Mouse (Mus musculus): ENCODE measurements around the gene Dhx34. TPM values are rescaled to one million over a fixed set of nuclear protein-coding genes. Genes with fewer than 3 reads are reported as not detected.
A peak's percentile ranks its signal among the peaks of the same experiment; 100 is the strongest.
"Not testable (repeated sequence)": the region's sequence is repeated elsewhere in the genome, so short reads cannot be mapped to it uniquely, and the experiment has no call there.

The Dhx34 gene
- total RNA-seq (2021) = 1 to 10 TPM; 7.5 to 9.9 TPM

GRCm38 (mm10) chr7:16221582-16222272 lies at the start of gene Dhx34:
Gene Dhx34 (minus strand): TSS chr7:16222037.
- intact Hi-C loops (cut with DNase I) = no loop called here

GRCm38 (mm10) chr7:16271139-16271538 lies 49.3 kb upstream of the Dhx34 start:
- no peak for DNase-seq
- intact Hi-C loops (cut with DNase I) = no loop called here

More at GRCm38 (mm10) chr7:16221582-16222272, at the start of gene Dhx34:
- DNase-seq = peak; percentile 96 to 97

- intact Hi-C loops (cut with DNase I); DNase-seq: not testable (repeated sequence)
These were observed 44.8 kb upstream of the Dhx34 start for GRCm38 (mm10) chr7:16266593-16266992.

- intact Hi-C loops (cut with DNase I) = no loop called here
- no peak for DNase-seq
These were observed 44.0 kb upstream of the Dhx34 start for GRCm38 (mm10) chr7:16265856-16266255.

GRCm38 (mm10) chr7:16263843-16264242 lies 42.0 kb upstream of the Dhx34 start:
- no peak for DNase-seq
- intact Hi-C loops (cut with DNase I) = loop anchor here (1.0 to 5.0 kb wide), 2 partner anchors 52 to 72 kb away; no protein-coding TSS in a partner anchor

- DNase-seq = peak; percentile 75 to 87
These were observed 41.4 kb upstream of the Dhx34 start for GRCm38 (mm10) chr7:16263015-16263787.

GRCm38 (mm10) chr7:16261097-16261496 lies 39.3 kb upstream of the Dhx34 start:
- intact Hi-C loops (cut with DNase I) = loop anchor here (5.0 kb wide), 1 partner anchor 49 kb away; no protein-coding TSS in a partner anchor
- no peak for DNase-seq

More at GRCm38 (mm10) chr7:16263015-16263787, 41.4 kb upstream of the Dhx34 start:
- intact Hi-C loops (cut with DNase I) = loop anchor here (1.0 to 5.0 kb wide), 2 partner anchors 51 to 71 kb away; no protein-coding TSS in a partner anchor

- intact Hi-C loops (cut with DNase I) = no loop called here
- no peak for DNase-seq
These were observed 37.3 kb upstream of the Dhx34 start, which contains the start of gene C5ar1 for GRCm38 (mm10) chr7:16259110-16259590. Gene C5ar1 (minus strand): TSS chr7:16259540.

- intact Hi-C loops (cut with DNase I) = no loop called here
- no peak for DNase-seq
These were observed 36.0 kb upstream of the Dhx34 start for GRCm38 (mm10) chr7:16257830-16258229.

GRCm38 (mm10) chr7:16255963-16256362 lies 34.1 kb upstream of the Dhx34 start:
- DNase-seq; intact Hi-C loops (cut with DNase I): not testable (repeated sequence)

GRCm38 (mm10) chr7:16254195-16254594 lies 32.4 kb upstream of the Dhx34 start:
- DNase-seq = no peak
- intact Hi-C loops (cut with DNase I) = no loop called here

GRCm38 (mm10) chr7:16250687-16251086 lies 28.9 kb upstream of the Dhx34 start:
- no peak for DNase-seq
- intact Hi-C loops (cut with DNase I) = no loop called here

- intact Hi-C loops (cut with DNase I) = no loop called here
- DNase-seq = no peak
These were observed 24.1 kb upstream of the Dhx34 start for GRCm38 (mm10) chr7:16245958-16246357.

- no peak for DNase-seq
- intact Hi-C loops (cut with DNase I) = no loop called here
These were observed 22.2 kb upstream of the Dhx34 start, which contains the start of gene C5ar2 for GRCm38 (mm10) chr7:16244067-16244466. Gene C5ar2 (minus strand): TSS chr7:16244154.

- no peak for DNase-seq
- intact Hi-C loops (cut with DNase I) = no loop called here
These were observed 20.4 kb upstream of the Dhx34 start for GRCm38 (mm10) chr7:16242198-16242597.

GRCm38 (mm10) chr7:16241787-16242186 lies 19.9 kb upstream of the Dhx34 start:
- intact Hi-C loops (cut with DNase I) = loop anchor here (2.0 kb wide), 1 partner anchor 15 kb away; no protein-coding TSS in a partner anchor
- DNase-seq = no peak

GRCm38 (mm10) chr7:16240978-16241303 lies 19.1 kb upstream of the Dhx34 start:
- DNase-seq = no peak
- intact Hi-C loops (cut with DNase I) = loop anchor here (2.0 kb wide), 1 partner anchor 14 kb away; no protein-coding TSS in a partner anchor

- no peak for DNase-seq
- intact Hi-C loops (cut with DNase I) = loop anchor here (2.0 kb wide), 1 partner anchor 14 kb away; no protein-coding TSS in a partner anchor
These were observed 18.6 kb upstream of the Dhx34 start for GRCm38 (mm10) chr7:16240281-16240977.

- peak; percentile 57 to 61 for DNase-seq
- intact Hi-C loops (cut with DNase I) = no loop called here
These were observed 17.7 kb upstream of the Dhx34 start for GRCm38 (mm10) chr7:16239554-16239997.

- DNase-seq = peak; percentile 16 to 34
- intact Hi-C loops (cut with DNase I) = no loop called here
These were observed 8.0 kb upstream of the Dhx34 start for GRCm38 (mm10) chr7:16229869-16230268.

Measured in heart, postnatal 10 days (tissue).